Mouse (Mus musculus) forelimb bud, embryonic 11.5 days (tissue): Measurements from ENCODE around the gene Zbtb7a.
"Not testable (repeated sequence)": the region's sequence is repeated elsewhere in the genome, so short reads cannot be mapped to it uniquely, and the experiment has no call there.

Experiments
- DNase-seq: peaks from one replicate; pipeline ENCODE4 v3.0.0-alpha.2; 2012; ENCODE audit warnings: low read depth, low spot score

Zbtb7a gene

GRCm38 (mm10) chr10:81168521-81169244 is 33.7 kb downstream of the Zbtb7a start:
- peak; percentile 79 for DNase-seq

GRCm38 (mm10) chr10:81169411-81169900 is 34.4 kb downstream of the Zbtb7a start:
- DNase-seq, result not testable (repeated sequence)

DNA sequence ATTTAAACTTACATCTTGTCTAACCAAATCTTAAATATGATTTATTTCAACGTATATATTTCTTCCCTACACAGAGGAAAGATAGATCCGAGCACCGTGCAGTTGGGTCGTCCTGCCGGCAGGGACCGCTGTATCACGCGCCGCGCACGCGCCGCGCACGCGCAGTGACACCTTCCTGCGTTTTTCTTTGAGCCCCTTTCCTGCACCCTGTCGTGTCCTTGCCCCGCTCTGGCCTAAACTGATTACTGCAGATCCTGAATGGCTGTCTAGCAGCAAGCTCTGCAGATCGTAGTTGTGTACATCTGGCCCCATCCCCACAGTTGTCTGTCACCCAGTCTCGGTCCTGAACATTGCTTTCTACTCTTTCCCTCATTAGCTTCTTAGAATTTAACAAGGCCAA is 38.1 kb downstream of the Zbtb7a start:
- DNase-seq, result peak; percentile 89

DNA sequence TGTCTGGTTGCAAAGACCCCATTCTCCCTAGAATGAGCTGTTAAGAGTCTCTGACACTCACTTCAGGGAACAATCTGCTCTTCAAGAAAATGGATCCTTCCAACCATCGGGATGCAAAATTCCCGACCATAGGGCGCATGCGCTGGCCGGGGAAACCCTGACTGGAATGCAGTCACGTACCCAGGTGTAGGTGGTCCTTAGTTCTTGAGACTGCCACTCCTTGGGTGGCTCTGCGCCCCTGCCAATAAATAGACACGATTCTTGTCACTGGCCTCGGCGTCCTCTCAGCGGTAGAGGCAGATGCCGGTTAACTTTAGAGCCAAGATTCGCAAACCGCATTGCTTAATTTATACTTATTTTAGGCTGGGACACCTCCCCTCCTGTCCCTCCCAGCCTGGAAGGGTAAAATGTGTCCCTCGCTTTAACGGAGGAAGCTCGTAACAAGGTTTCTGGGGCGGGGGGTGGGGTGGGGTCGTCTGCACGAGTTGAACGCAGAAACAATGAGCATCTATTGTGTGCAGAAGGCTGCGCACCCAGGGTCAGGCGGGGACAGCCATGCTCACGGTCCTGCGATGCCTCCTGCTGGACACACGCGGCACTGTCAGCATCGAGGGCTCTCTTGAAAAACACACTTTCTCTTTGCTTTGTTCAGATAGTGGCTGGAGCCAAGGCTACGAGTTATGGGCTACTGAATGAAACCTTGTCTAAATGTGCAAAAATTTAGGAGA is 39.8 kb downstream of the Zbtb7a start:
- peak; percentile 93 for DNase-seq

- DNase-seq, result not testable (repeated sequence)
These were observed 40.3 kb downstream of the Zbtb7a start for GRCm38 (mm10) chr10:81175345-81175701.

GRCm38 (mm10) chr10:81175936-81176465 is 41.0 kb downstream of the Zbtb7a start:
- DNase-seq, result no peak

DNA sequence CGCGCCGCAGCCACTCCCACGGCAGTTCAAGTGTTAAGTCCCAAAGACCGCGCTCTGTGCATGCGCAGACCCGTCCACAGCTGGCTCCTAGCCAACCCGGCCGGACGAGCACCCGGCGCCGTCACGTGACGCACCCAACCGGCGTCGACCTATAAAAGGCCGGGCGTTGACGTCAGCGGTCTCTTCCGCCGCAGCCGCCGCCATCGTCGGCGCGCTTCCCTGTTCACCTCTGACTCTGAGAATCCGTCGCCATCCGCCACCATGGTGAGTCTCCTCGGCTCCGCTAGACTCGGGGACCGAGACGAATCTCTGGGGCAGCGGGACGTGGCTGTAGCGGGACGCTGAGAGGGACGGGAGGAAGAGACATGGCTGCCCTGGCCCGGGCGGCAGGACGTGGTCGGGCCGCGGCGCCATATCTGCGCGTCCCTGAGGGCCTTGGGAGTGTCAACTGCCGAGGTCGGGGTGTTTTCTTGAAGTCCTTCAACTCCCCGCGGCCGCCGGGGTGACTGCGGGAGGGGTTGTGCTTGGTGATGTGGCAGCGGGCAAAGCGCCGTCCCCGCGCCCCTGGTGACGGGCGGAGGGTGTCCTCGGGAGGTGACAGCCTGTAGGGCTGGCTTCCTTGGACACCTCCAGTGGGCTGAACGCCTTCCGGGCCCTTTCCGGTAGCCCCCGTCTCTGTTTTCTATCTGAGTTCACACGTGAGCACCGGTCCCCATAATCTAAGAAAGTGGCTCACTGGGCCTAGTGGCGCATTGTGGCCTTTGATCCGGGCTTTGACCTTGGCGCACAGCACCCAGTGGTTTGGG is 41.6 kb downstream of the Zbtb7a start, which contains the start of gene Eef2:
Eef2 (plus strand) TSS at position 166 of the 806 bp plus-strand sequence.
- peak; percentile 98 for DNase-seq

DNA sequence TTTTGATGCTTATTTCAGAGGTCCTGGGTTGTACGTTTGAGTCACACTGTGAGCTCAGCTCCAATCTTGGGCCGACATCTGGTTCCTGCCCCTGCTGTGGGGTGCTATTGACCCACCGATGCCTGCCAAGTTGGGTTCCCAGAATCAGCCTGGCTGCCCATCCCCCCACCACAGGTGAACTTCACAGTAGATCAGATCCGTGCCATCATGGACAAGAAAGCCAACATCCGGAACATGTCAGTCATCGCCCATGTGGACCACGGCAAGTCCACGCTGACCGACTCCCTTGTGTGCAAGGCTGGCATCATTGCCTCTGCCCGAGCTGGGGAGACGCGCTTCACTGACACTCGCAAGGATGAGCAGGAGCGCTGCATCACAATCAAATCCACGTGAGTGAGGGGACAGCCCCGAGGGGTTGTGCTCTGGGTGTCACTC is 42.5 kb downstream of the Zbtb7a start:
- no peak for DNase-seq

- no peak for DNase-seq
These were observed 43.1 kb downstream of the Zbtb7a start for GRCm38 (mm10) chr10:81177958-81178712.

DNA sequence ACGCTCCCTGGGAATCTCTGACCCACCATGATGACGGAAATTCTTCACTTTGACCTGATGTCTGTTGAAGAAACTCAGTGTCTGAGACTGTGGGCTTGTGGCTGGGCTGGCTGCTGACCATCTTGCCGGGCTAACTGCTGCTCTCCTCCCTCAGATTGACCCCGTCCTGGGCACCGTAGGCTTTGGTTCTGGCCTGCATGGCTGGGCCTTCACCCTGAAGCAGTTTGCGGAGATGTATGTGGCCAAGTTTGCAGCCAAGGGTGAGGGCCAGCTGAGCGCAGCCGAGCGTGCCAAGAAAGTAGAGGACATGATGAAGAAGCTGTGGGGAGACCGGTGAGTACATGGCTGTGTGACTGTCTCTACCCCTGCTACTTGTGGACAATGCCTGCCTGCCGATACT is 43.9 kb downstream of the Zbtb7a start:
- no peak for DNase-seq

DNA sequence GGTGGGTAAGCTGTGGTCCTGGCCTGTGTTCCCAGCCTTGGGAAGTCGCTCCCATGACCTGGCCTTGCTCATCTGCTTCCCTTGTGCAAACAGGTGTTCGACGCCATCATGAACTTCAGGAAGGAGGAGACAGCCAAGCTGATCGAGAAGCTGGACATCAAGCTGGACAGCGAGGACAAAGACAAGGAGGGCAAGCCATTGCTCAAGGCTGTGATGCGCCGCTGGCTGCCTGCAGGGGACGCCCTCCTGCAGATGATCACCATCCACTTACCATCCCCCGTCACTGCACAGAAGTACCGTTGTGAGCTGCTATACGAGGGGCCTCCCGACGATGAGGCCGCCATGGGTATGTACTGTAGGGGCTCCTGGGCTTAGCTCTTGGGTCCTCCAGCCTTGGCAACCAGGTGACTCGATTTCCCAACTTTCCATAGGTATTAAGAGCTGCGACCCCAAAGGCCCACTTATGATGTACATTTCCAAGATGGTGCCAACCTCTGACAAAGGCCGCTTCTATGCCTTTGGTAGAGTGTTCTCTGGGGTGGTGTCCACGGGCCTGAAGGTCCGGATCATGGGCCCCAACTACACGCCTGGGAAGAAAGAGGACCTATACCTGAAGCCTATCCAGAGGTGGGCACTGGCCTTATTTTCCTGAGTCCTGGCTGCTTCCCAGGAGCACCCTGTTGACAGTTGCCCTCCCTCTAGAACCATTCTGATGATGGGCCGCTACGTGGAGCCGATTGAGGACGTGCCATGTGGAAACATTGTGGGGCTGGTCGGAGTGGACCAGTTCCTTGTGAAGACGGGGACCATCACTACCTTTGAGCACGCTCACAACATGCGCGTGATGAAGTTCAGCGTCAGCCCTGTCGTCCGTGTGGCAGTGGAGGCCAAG is 44.7 kb downstream of the Zbtb7a start:
- DNase-seq, result no peak

DNA sequence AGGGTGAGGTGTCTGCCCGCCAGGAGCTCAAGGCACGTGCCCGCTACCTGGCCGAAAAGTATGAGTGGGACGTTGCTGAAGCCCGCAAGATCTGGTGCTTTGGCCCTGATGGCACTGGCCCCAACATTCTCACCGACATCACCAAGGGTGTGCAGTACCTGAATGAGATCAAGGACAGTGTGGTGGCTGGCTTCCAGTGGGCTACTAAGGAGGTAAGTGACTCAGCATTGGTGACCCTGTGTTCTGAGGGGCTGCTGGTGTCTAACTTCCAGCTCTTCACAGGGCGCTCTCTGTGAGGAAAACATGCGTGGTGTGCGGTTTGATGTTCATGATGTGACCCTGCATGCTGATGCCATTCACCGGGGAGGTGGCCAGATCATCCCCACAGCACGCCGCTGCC is 45.9 kb downstream of the Zbtb7a start:
- DNase-seq, result no peak

DNA sequence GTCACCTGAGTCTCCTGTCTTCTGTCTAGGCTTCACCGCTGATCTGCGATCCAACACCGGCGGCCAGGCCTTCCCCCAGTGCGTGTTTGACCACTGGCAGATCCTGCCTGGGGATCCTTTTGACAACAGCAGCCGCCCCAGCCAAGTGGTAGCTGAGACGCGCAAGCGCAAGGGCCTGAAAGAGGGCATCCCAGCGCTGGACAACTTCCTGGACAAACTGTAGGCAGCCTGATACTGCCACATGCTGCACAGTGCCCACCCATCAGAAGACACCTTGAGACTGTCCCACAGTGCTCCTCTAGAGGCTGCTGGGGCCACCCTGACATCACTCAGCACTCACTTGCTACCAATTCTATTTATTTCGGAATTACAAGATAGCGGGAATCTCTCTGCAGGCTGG is 46.8 kb downstream of the Zbtb7a start:
- not testable (repeated sequence) for DNase-seq

DNA sequence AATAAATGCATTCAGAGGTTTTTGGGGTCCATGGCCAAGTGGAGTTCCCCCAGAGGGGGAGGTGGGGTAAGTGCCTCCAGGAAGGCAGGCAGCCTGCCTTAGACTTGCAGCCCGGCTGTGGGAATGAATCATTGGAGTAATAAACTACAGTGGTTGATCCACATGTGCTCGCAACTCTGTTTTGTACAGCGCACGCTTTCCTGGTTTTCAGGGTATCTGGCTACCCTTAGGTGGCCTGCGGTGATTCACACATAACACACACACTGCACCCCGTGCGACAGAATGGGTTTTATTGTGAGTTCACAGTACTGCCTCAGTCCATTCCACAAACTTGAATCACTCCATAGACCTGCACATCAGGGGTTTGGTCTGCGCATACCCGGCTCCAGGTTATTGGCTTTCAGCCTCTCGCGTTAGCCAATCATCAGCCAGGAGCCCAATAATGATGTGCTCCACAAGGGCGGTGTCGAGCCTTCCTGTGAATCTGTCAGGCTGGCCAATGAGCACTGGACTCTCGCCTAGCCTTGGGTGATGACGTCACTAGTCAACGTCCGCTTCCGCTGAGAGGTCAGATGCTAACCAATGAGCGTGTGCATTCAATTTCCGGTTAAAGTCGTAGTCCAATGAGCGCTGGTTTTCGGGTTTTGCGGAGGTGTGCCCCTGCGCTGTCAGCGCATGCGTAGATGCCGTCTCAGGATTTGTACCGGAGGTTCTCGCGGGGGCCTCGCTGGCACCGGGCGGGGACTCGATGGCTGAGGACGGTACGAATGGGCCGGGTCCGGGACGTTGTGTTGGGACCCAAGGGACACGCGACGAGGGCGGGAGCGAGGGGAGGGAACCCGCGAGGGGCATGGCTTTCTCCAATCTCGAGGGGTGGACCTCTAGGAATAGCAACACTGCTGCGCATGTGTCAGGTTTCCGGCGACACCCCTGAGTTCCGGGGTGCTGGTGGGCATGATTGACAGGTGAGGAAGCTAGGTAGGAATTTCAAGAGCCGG is 47.6 kb downstream of the Zbtb7a start, which contains the start of gene Dapk3:
Dapk3 (plus strand) TSS at position 670 of the 998 bp plus-strand sequence.
- peak; percentile 100 for DNase-seq

DNA sequence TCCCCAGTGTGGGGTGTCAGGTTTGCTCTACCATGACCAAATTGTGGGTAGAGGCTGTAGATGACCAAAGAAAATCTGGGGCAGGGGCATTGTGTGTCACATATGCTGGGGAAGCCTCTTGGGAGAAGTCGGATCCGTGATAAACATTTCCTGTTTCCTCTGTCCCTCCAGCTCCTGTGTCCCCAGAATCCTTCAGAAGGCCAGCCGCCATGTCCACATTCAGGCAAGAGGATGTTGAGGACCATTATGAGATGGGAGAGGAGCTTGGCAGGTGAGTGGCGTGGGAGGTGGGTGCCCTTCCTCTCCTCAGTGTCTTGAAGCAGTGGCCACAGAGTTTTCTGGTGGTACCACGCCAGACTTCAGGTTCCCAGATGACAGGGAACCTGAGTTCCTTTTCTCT is 48.8 kb downstream of the Zbtb7a start, which contains the start of gene 4930442H23Rik:
4930442H23Rik (minus strand) TSS at position 45 of the 400 bp plus-strand sequence.
- DNase-seq, result no peak

- no peak for DNase-seq
These were observed 49.7 kb downstream of the Zbtb7a start for GRCm38 (mm10) chr10:81184765-81185164.

GRCm38 (mm10) chr10:81187161-81187560 is 52.1 kb downstream of the Zbtb7a start:
- DNase-seq, result no peak

DNA sequence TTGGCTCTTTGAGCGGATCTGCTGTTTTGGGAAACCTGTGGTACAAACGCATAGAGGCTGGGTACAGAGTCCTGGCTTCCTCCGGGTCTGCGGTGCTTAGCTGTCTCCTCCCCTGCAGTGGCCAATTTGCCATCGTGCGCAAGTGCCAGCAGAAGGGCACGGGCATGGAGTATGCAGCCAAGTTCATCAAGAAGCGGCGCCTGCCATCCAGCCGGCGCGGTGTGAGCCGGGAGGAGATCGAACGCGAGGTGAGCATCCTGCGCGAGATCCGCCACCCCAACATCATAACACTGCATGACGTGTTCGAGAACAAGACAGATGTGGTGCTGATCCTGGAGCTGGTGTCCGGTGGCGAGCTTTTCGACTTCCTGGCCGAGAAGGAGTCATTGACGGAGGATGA is 54.8 kb downstream of the Zbtb7a start:
- DNase-seq, result no peak
